8 mouse cellular contexts compared by ENCODE assay signal in the genomic region with DNA sequence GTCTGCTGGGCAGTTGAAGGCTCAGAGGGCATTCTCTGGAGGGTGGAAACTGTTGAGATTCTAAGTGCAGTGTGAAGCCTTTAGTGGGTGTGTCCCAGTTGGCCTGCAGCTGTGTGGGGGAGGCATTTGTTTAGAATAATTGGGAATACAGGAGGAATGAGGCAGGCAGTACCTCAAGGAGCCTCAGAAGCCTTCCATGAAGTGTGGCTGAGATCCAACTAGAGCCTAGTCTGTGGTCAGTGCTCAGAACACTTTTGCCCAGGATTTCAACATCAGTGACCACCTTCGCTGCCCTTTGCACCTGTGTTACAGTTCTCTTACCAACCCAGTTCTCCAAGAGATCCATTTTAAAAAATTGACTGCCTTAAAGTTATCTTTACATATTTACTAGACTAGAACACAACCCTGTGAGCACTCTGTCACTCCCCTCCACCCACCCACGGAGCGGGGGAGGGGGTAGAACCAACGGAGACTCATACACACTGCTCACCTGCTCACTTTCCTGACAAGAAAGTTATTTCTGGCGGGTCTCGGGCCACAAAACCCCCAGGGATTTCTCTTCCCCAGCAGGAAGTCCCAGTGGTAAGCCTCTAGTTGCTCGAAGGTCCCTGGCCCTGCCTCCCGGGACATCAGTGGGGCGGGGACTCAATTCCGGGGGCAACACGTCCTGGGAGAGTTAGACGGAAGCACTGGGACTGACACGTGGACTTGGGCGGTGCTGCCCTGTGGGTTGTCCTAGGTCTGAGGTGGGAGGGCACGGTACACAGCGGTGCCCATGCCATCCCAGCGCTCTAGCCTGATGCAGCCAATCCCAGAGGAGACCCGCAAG. TPM values are rescaled to one million over a fixed set of nuclear protein-coding genes. Genes with fewer than 3 reads are reported as not detected.
DNase-seq lines count a peak whose midpoint lies in the region; ATAC-seq and TF ChIP-seq lines count a peak whose summit lies in the region.

Slc17a9 (plus strand) TSS at position 679 of the 829 bp plus-strand sequence.

- peak; percentile 52; the same call in 1 of the 2 replicates for ATAC-seq in heart, embryonic 14.5 days (ENCODE audit: insufficient number of reproducible peaks, insufficient read depth, low FRiP score, low read depth)
- ATAC-seq in kidney, postnatal 0 days (replicated peaks; ENCODE audit: low FRiP score, low read depth): peak; percentile 71

- H3K27ac ChIP-seq in bone marrow macrophage, adult 2 months (ENCODE audit: insufficient read depth, low read depth, low read length): peak within 1 kb of the TSS; percentile 57
- H3K27ac ChIP-seq in heart, embryonic 14.5 days (replicated peaks in 1 of 2; ENCODE audit: control insufficient read depth in 1 of 2, insufficient read depth in 1 of 2, low read depth in 2 of 2, low read length in 2 of 2): no peak within 1 kb of the TSS
- H3K27ac ChIP-seq in kidney, postnatal 0 days: no peak within 1 kb of the TSS
- H3K27ac ChIP-seq in thymus, adult 2 months (ENCODE audit: control insufficient read depth, insufficient read depth, low read length): peak within 1 kb of the TSS; percentile 50

- H3K4me2 ChIP-seq in heart, embryonic 14.5 days (ENCODE audit: low read length): peak within 1 kb of the TSS; percentile 65
- H3K4me2 ChIP-seq in kidney, postnatal 0 days (ENCODE audit: low read length): peak within 1 kb of the TSS; percentile 51

- H3K9ac ChIP-seq in heart, embryonic 14.5 days (ENCODE audit: low read length): peak within 1 kb of the TSS; percentile 54; the same call in 1 of the 2 replicates
- peak within 1 kb of the TSS; percentile 19; the same call in 1 of the 2 replicates for H3K9ac ChIP-seq in kidney, postnatal 0 days (ENCODE audit: low read depth, low read length)

- WGBS in heart, embryonic 14.5 days: 6% methylated on average over 18 of the region's 18 CpGs
- 6% methylated on average over 18 of the region's 18 CpGs for WGBS in kidney, postnatal 0 days
- WGBS in thymus, adult 2 months: 5% methylated on average over 18 of the region's 18 CpGs

- no peaks in the 10 kb centered on the region for H3K27me3 ChIP-seq in heart, embryonic 14.5 days (ENCODE audit: control insufficient read depth, insufficient read depth, low read length)
- H3K27me3 ChIP-seq in kidney, postnatal 0 days (ENCODE audit: insufficient read depth, low read length): no peaks in the 10 kb centered on the region
- H3K27me3 ChIP-seq in thymus, adult 2 months (ENCODE audit: control insufficient read depth, insufficient read depth, low read length): no peaks in the 10 kb centered on the region

- H3K4me3 ChIP-seq in bone marrow macrophage, adult 2 months (ENCODE audit: insufficient read depth, low read length): peak within 1 kb of the TSS; percentile 68
- H3K4me3 ChIP-seq in heart, embryonic 14.5 days (ENCODE audit: control insufficient read depth in 1 of 2, insufficient read depth in 1 of 2, low read depth in 1 of 2, low read length in 2 of 2): peak within 1 kb of the TSS; percentile 18 to 22; a peak in 3 of 4 replicates
- peak within 1 kb of the TSS; percentile 23; the same call in 1 of the 2 replicates for H3K4me3 ChIP-seq in kidney, postnatal 0 days (replicated peaks; ENCODE audit: low read depth, low read length)
- peak within 1 kb of the TSS; percentile 44 for H3K4me3 ChIP-seq in thymus, adult 2 months (ENCODE audit: control insufficient read depth, insufficient read depth, low read length)

- no peak for TF ChIP-seq POLR2A in bone marrow macrophage, adult 2 months (IDR thresholded peaks at IDR 0.05; ENCODE audit: borderline replicate concordance, low read depth, low read length)
- no peak for TF ChIP-seq POLR2A in thymus, adult 2 months (IDR thresholded peaks at IDR 0.05; ENCODE audit: control insufficient read depth, extremely low read depth, insufficient read depth, low read length, poor library complexity)

- peak; percentile 42 for DNase-seq in layer of hippocampus, adult 9-11 months
- no peak for DNase-seq in layer of hippocampus, adult 9-10 months (ENCODE audit: low spot score)
- peak; percentile 42 for DNase-seq in kidney, postnatal 0 days (ENCODE audit: low spot score)
- DNase-seq in lung, postnatal 25 days (ENCODE audit: low spot score): peak; percentile 81
- DNase-seq in thymus, adult 2 months: peak; percentile 54
- no peak for DNase-seq in cerebellum, adult 8-10 months

- H3K36me3 ChIP-seq in heart, embryonic 14.5 days (ENCODE audit: control insufficient read depth, insufficient read depth, low read length): peaks cover 42% of the 10 kb centered on the region
- H3K36me3 ChIP-seq in kidney, postnatal 0 days (ENCODE audit: insufficient read depth, low read length): peaks cover 35% of the 10 kb centered on the region
- peaks cover 28% of the 10 kb centered on the region for H3K36me3 ChIP-seq in thymus, adult 2 months (ENCODE audit: control insufficient read depth, insufficient read depth, low read length)

- no peak for TF ChIP-seq CTCF in bone marrow macrophage, adult 2 months (IDR thresholded peaks at IDR 0.05; ENCODE audit: low read depth, low read length)
- no peak for TF ChIP-seq CTCF in kidney, postnatal 0 days (IDR thresholded peaks at IDR 0.05; ENCODE audit: low read depth)
- TF ChIP-seq CTCF in thymus, adult 2 months (IDR thresholded peaks at IDR 0.05; ENCODE audit: borderline replicate concordance, control insufficient read depth, extremely low read depth, insufficient read depth, low read length, poor library complexity): no peak

- H3K9me3 ChIP-seq in heart, embryonic 14.5 days (ENCODE audit: control insufficient read depth, low read length): no peaks in the 10 kb centered on the region
- no peaks in the 10 kb centered on the region for H3K9me3 ChIP-seq in kidney, postnatal 0 days (replicated peaks; ENCODE audit: low read length)

- H3K4me1 ChIP-seq in bone marrow macrophage, adult 2 months (ENCODE audit: control insufficient read depth, insufficient read depth, low read length): peaks cover 27% of the 10 kb centered on the region
- peaks cover 7 to 10% of the 10 kb centered on the region in 2 experiments; a peak in 2 of 4 replicates for H3K4me1 ChIP-seq in heart, embryonic 14.5 days (ENCODE audit: control insufficient read depth in 2 of 2, insufficient read depth in 2 of 2, low read length in 2 of 2)
- H3K4me1 ChIP-seq in kidney, postnatal 0 days (replicated peaks; ENCODE audit: insufficient read depth, low read length): 0 out of 2 replicates have a peak, but pooled peaks cover 10% of the 10 kb centered on the region
- peaks cover 48% of the 10 kb centered on the region for H3K4me1 ChIP-seq in thymus, adult 2 months (replicated peaks; ENCODE audit: control insufficient read depth, insufficient read depth, low read length)

RNA-seq across cellular contexts. Expression of gene Slc17a9, which starts in this region (rescaled TPM):
- 6.4 and 6.7 TPM in 2 replicates for polyA plus RNA-seq in bone marrow macrophage, adult 2 months (2012; ENCODE audit: insufficient read depth, insufficient read length, missing spikeins)
- 0.43 and 0.55 TPM in 2 replicates for polyA plus RNA-seq in heart, embryonic 14.5 days (2014; fragmentation: Nextera tagmentation; extraction: Ambion mirVana)
- polyA plus RNA-seq in kidney, postnatal 0 days (2015; fragmentation: Nextera tagmentation; extraction: Ambion mirVana): 0.55 and 0.61 TPM in 2 replicates
- 24.9 and 26.4 TPM in 2 replicates for polyA plus RNA-seq in thymus, adult 2 months (2012; rRNA removed)

Comparison
In these comparisons a context has a peak if more than half of its experiments do, and no peak if none do; other contexts are left out.
1. DNase-seq: peak in layer of hippocampus, adult 9-11 months (single experiment), lung, postnatal 25 days (single experiment) and thymus, adult 2 months (single experiment); none in layer of hippocampus, adult 9-10 months (single experiment) and cerebellum, adult 8-10 months (single experiment).
2. Peak in ATAC-seq, H3K4me3 ChIP-seq, H3K9ac ChIP-seq and H3K4me2 ChIP-seq in heart, embryonic 14.5 days; RNA of the gene not detected or under 1 TPM.
3. Peak in DNase-seq, ATAC-seq, H3K4me3 ChIP-seq, H3K9ac ChIP-seq and H3K4me2 ChIP-seq in kidney, postnatal 0 days; RNA of the gene not detected or under 1 TPM.
4. H3K27ac ChIP-seq: peak in bone marrow macrophage, adult 2 months (single experiment) and thymus, adult 2 months (single experiment); none in heart, embryonic 14.5 days (0 of 2) and kidney, postnatal 0 days (single experiment).
5. Peak in every context shown above with its lines, with median percentiles within 50 percentile points of each other: H3K4me3 ChIP-seq.